8 mouse cellular contexts compared by ENCODE assay signal in genomic region chrX:160502048-160503041, GRCm38 (mm10). TPM values are rescaled to one million over a fixed set of nuclear protein-coding genes. Genes with fewer than 3 reads are reported as not detected.
DNase-seq lines count a peak whose midpoint lies in the region; ATAC-seq lines count a peak whose summit lies in the region.

TSS of gene Phka2 (plus strand) at chrX:160502166.

- DNase-seq in adipocyte (ENCODE audit: low spot score) = peak; percentile 81
- DNase-seq in embryo, embryonic 10 days (ENCODE audit: low spot score) = peak; percentile 82
- peak; percentile 85 for DNase-seq in gastrocnemius, postnatal 14 days
- peak; percentile 27 to 91 for DNase-seq in left cerebral cortex, postnatal 10 days (ENCODE audit: extremely low spot score in 1 of 2, low spot score in 2 of 2)
- DNase-seq in right cerebral cortex, postnatal 25 days = peak; percentile 84
- peak; percentile 76 to 82 for DNase-seq in urinary bladder, postnatal 4 days (ENCODE audit: low spot score in 2 of 2)

- intact Hi-C loops in gastrocnemius, postnatal 14 days (cut with DNase I; ENCODE audit: low total_unique reads) = no loop called here
- intact Hi-C loops in left cerebral cortex, postnatal 10 days (cut with DNase I) = no loop called here

- peak; percentile 94 for ATAC-seq in inflammation-experienced regulatory T-cells, adult 6 months
- ATAC-seq in megakaryocyte-erythroid progenitor cell, adult 5-6 weeks (replicated peaks; ENCODE audit: low FRiP score, low TSS enrichment, poor library complexity, severe bottlenecking) = peak; percentile 97

RNA-seq across cellular contexts. Expression of gene Phka2, which starts in this region (rescaled TPM):
- total RNA-seq in gastrocnemius, postnatal 14 days (2021) = 1 to 10 TPM; 6.8 to 8.4 TPM
- polyA plus RNA-seq in inflammation-experienced regulatory T-cells, adult 6 months (2017; shearing (Covaris generic)) = 1 to 10 TPM; 6.2 to 7.5 (median 6.3) TPM
- total RNA-seq in left cerebral cortex, postnatal 10 days (2021) = 10 to 100 TPM; 25.2 to 34.4 TPM
- 46.3 and 60.7 TPM in 2 replicates for total RNA-seq in megakaryocyte-erythroid progenitor cell, adult 5-6 weeks (2014; fragmentation: Nextera tagmentation)
- 30.5 and 32.0 TPM in 2 replicates for total RNA-seq in megakaryocyte-erythroid progenitor cell, adult 5-6 weeks (2017)

Comparison
In these comparisons a context has a peak if more than half of its experiments do, and no peak if none do; other contexts are left out.
1. Peak in every context shown above with its lines: DNase-seq and ATAC-seq.